Mouse (Mus musculus): ENCODE data around the gene Frmpd2.

Gene Frmpd2

DNA sequence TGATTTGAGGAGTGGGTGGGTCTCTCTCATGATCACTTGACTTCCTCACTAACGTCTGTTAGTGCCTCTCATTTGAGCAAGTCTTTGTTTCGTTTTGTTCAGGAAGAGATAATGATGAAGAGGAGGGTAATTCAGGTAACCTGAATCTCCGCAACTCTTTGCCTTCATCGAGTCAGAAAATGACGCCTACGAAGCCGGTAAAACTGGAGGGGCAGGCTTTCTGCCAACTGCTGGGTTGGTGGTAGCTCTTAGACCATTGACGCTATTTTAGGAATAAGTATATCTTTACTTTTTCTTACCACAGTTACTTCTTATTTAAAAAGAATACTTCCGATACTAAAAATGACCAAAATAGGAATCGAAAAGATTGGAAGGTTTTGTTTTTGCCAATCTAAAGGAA lies 135.9 kb downstream of the Frmpd2 start:
- peak; percentile 31 for DNase-seq (ENCODE audit: low read depth, low spot score)

Measured in brain, adult 2 months (tissue).